Mouse (Mus musculus) retina, embryonic 14.5 days (tissue): ENCODE results near the gene C2cd2.
"Not testable (repeated sequence)": the region's sequence is repeated elsewhere in the genome, so short reads cannot be mapped to it uniquely, and the experiment has no call there.

Source experiments
- DNase-seq: peaks from one replicate; pipeline ENCODE4 v3.0.0-alpha.2; 2015; ENCODE audit warnings: low spot score

The C2cd2 gene

GRCm38 (mm10) chr16:97962151-97962948 is at the start of gene C2cd2, which contains the start of gene Zbtb21:
C2cd2 (minus strand) TSS chr16:97962598.
Zbtb21 (minus strand) TSS chr16:97962622.
- DNase-seq = peak; percentile 98

GRCm38 (mm10) chr16:97997383-97997731 is 35.0 kb upstream of the C2cd2 start:
- not testable (repeated sequence) for DNase-seq

- peak; percentile 85 for DNase-seq
These were observed 34.4 kb upstream of the C2cd2 start, which contains the start of gene B230307C23Rik for GRCm38 (mm10) chr16:97996616-97997382. B230307C23Rik (plus strand) TSS chr16:97997315.

GRCm38 (mm10) chr16:97995849-97996615 is 33.6 kb upstream of the C2cd2 start:
- no peak for DNase-seq

GRCm38 (mm10) chr16:97992477-97992876 is 30.1 kb upstream of the C2cd2 start:
- not testable (repeated sequence) for DNase-seq

GRCm38 (mm10) chr16:97991517-97991916 is 29.1 kb upstream of the C2cd2 start:
- no peak for DNase-seq

GRCm38 (mm10) chr16:97984589-97984988 is 22.2 kb upstream of the C2cd2 start:
- no peak for DNase-seq

- no peak for DNase-seq
These were observed 19.0 kb upstream of the C2cd2 start for GRCm38 (mm10) chr16:97981362-97981761.

GRCm38 (mm10) chr16:97977722-97978121 is 15.3 kb upstream of the C2cd2 start:
- DNase-seq = no peak

GRCm38 (mm10) chr16:97977277-97977676 is 14.9 kb upstream of the C2cd2 start:
- no peak for DNase-seq

- no peak for DNase-seq
These were observed 1.6 kb upstream of the C2cd2 start for GRCm38 (mm10) chr16:97963956-97964540.

GRCm38 (mm10) chr16:97961381-97962150 is 832 bp downstream of the C2cd2 start:
- DNase-seq = no peak

GRCm38 (mm10) chr16:97960348-97960747 is 2.0 kb downstream of the C2cd2 start:
- DNase-seq = no peak

- DNase-seq = no peak
These were observed 3.9 kb downstream of the C2cd2 start for GRCm38 (mm10) chr16:97958401-97958973.

- DNase-seq = no peak
These were observed 4.8 kb downstream of the C2cd2 start for GRCm38 (mm10) chr16:97957626-97958025.

GRCm38 (mm10) chr16:97956011-97956410 is 6.4 kb downstream of the C2cd2 start:
- DNase-seq = no peak

GRCm38 (mm10) chr16:97953300-97953699 is 9.1 kb downstream of the C2cd2 start:
- DNase-seq = no peak

- DNase-seq = no peak
These were observed 9.6 kb downstream of the C2cd2 start for GRCm38 (mm10) chr16:97952801-97953200.

- no peak for DNase-seq
These were observed 10.0 kb downstream of the C2cd2 start for GRCm38 (mm10) chr16:97952371-97952770.

GRCm38 (mm10) chr16:97950061-97950460 is 12.3 kb downstream of the C2cd2 start:
- no peak for DNase-seq

- DNase-seq = no peak
These were observed 13.6 kb downstream of the C2cd2 start for GRCm38 (mm10) chr16:97948836-97949235.
